Comparison of ENCODE assay signal across 19 mouse cellular contexts in the genomic region with DNA sequence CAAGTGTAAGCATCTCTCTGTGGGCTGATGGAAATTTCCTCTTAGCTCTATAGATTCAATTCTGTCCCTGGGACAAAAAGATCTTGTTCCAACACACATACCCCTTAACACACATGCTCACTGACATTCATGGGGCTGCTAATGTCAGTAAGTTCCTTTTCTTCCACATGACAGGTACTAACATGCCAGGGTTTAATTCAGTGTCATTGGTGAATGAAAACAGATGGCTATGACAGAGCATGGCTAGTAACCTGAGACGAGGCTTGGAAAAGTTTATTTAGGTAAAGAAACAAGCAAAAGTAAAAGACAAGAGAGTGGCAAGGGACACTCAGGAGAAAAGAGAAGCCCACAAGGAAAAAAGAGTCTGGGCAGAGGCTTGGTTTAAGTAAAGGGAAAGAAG.
"Had no signal": no experiment of that assay in that cellular context is flagged by ENCODE, and none has a peak within 500 bp of the region (broad histone marks: within the 10 kb centered on the region; RNA-seq: fewer than 3 reads in every experiment).

No protein-coding gene starts in this region.

- ATAC-seq: liver, postnatal 0 days; lung, postnatal 0 days; midbrain, embryonic 15.5 days had no signal

- H3K27ac ChIP-seq: lung, embryonic 15.5 days; macrophage; midbrain, embryonic 12.5 days; midbrain, embryonic 15.5 days; neural tube, embryonic 12.5 days had no signal

- H3K27me3 ChIP-seq: lung, embryonic 15.5 days; midbrain, embryonic 12.5 days; midbrain, embryonic 15.5 days; neural tube, embryonic 12.5 days had no signal

- H3K36me3 ChIP-seq: lung, embryonic 15.5 days; midbrain, embryonic 12.5 days; midbrain, embryonic 15.5 days; neural tube, embryonic 12.5 days had no signal

- H3K9ac ChIP-seq: liver, postnatal 0 days; lung, embryonic 15.5 days; midbrain, embryonic 12.5 days; midbrain, embryonic 15.5 days; neural tube, embryonic 12.5 days had no signal

- DNase-seq: liver, postnatal 0 days; lung, adult 2 months; lung, postnatal 14 days; lung, postnatal 36 days; retina, postnatal 1 day; right cerebral cortex, adult 18-20 months; right cerebral cortex, postnatal 25 days; right cerebral cortex, postnatal 4 days; spleen, adult 18-20 months; thymus, adult 18-20 months; thymus, postnatal 14 days; thymus, postnatal 36 days had no signal

- H3K4me1 ChIP-seq: midbrain, embryonic 12.5 days; midbrain, embryonic 15.5 days; neural tube, embryonic 12.5 days had no signal

- H3K4me2 ChIP-seq: lung, embryonic 15.5 days; midbrain, embryonic 12.5 days; midbrain, embryonic 15.5 days; neural tube, embryonic 12.5 days had no signal

- H3K4me3 ChIP-seq: lung, embryonic 15.5 days; megakaryocyte, embryonic 14.5 days; midbrain, embryonic 12.5 days; midbrain, embryonic 15.5 days; neural tube, embryonic 12.5 days had no signal

- H3K9me3 ChIP-seq: lung, embryonic 15.5 days; midbrain, embryonic 12.5 days; midbrain, embryonic 15.5 days; neural tube, embryonic 12.5 days had no signal
